Mouse (Mus musculus) myocyte (in vitro differentiated cells): ENCODE measurements around the gene Kpna6. TPM values are rescaled to one million over a fixed set of nuclear protein-coding genes. Genes with fewer than 3 reads are reported as not detected.

Experiments
- H3K27me3 ChIP-seq: one replicate; pipeline ENCODE4 v1.6.1; 2011; ENCODE audit not compliant: control insufficient read depth, insufficient read depth, insufficient read length
- H3K36me3 ChIP-seq: one replicate; pipeline ENCODE4 v1.6.1; 2011; ENCODE audit not compliant: control insufficient read depth, insufficient read depth
- H3K4me2 ChIP-seq: one replicate; pipeline ENCODE4 v1.6.1; 2011; ENCODE audit warnings: low read depth, control low read depth
- H3K4me3 ChIP-seq: one replicate; pipeline ENCODE4 v1.5.1; 2011; ENCODE audit warnings: mild to moderate bottlenecking, control low read depth, moderate library complexity
- H3K79me2 ChIP-seq: one replicate; pipeline ENCODE4 v1.6.1; 2011; ENCODE audit not compliant: control insufficient read depth, insufficient read depth
- H3ac ChIP-seq: one replicate; pipeline ENCODE4 v1.6.1; 2011; ENCODE audit not compliant: control insufficient read depth, insufficient read length
- CEBPB ChIP-seq: IDR thresholded peaks from 2 replicates; pipeline ENCODE4 v1.6.1; 2011; ENCODE audit warnings: mild to moderate bottlenecking, moderate library complexity; ENCODE audit not compliant: poor library complexity, insufficient read depth, severe bottlenecking
- E2F4 ChIP-seq: IDR thresholded peaks from one replicate; pipeline ENCODE4 v1.6.1; 2011; ENCODE audit warnings: mild to moderate bottlenecking, control low read depth, moderate library complexity; ENCODE audit not compliant: insufficient read depth
- MAX ChIP-seq: IDR thresholded peaks from one replicate; pipeline ENCODE4 v1.6.1; 2011; ENCODE audit warnings: low read depth, mild to moderate bottlenecking, control low read depth
- MYOD1 ChIP-seq, 3 experiments: IDR thresholded peaks; one replicate each; pipeline ENCODE4 v1.6.1; 2011; ENCODE audit warnings: control low read depth in 2 of 3, low read depth in 2 of 3, mild to moderate bottlenecking in 2 of 3, moderate library complexity in 1 of 3; ENCODE audit not compliant: insufficient read length in 2 of 3, control insufficient read depth in 1 of 3
- MYOG ChIP-seq, 3 experiments: IDR thresholded peaks; one replicate each; pipeline ENCODE4 v1.6.1; 2011; ENCODE audit warnings: control low read depth in 2 of 3, low read depth in 2 of 3, mild to moderate bottlenecking in 2 of 3; ENCODE audit not compliant: insufficient read length in 2 of 3, control insufficient read depth in 1 of 3, insufficient read depth in 1 of 3
- POLR2A ChIP-seq: IDR thresholded peaks from one replicate; pipeline ENCODE4 v1.6.1; 2011; ENCODE audit warnings: low read depth, mild to moderate bottlenecking, control low read depth, moderate library complexity; ENCODE audit not compliant: insufficient read length
- POLR2AphosphoS2 ChIP-seq: IDR thresholded peaks from one replicate; pipeline ENCODE4 v1.6.1; 2011; ENCODE audit warnings: low read depth, control low read depth; ENCODE audit not compliant: insufficient read length
- REST ChIP-seq: IDR thresholded peaks from one replicate; pipeline ENCODE4 v1.6.1; 2011; ENCODE audit warnings: mild to moderate bottlenecking, control low read depth, moderate library complexity; ENCODE audit not compliant: insufficient read depth, insufficient read length
- SRF ChIP-seq: IDR thresholded peaks from one replicate; pipeline ENCODE4 v1.6.1; 2011; ENCODE audit warnings: low read depth; ENCODE audit not compliant: control insufficient read depth, insufficient read length
- TCF12 ChIP-seq: IDR thresholded peaks from one replicate; pipeline ENCODE4 v1.6.1; 2011; ENCODE audit warnings: mild to moderate bottlenecking, control low read depth; ENCODE audit not compliant: poor library complexity, insufficient read depth, severe bottlenecking
- TCF3 ChIP-seq: IDR thresholded peaks from one replicate; pipeline ENCODE4 v1.6.1; 2011; ENCODE audit warnings: low read depth, control low read depth; ENCODE audit not compliant: insufficient read length
- USF1 ChIP-seq: IDR thresholded peaks from one replicate; pipeline ENCODE4 v1.6.1; 2011; ENCODE audit warnings: low read depth, mild to moderate bottlenecking, control low read depth, moderate library complexity
- polyA plus RNA-seq: library from polyadenylated mRNA; unstranded; fragments of >200 nt; fragmentation: generic; extraction: Trizol; gene quantifications from one replicate; pipeline ENCODE4 v1.2.1, GENCODE M21; 2012; ENCODE audit warnings: missing spikeins

Gene Kpna6
- polyA plus RNA-seq, 1 experiment = 32.2 TPM

DNA sequence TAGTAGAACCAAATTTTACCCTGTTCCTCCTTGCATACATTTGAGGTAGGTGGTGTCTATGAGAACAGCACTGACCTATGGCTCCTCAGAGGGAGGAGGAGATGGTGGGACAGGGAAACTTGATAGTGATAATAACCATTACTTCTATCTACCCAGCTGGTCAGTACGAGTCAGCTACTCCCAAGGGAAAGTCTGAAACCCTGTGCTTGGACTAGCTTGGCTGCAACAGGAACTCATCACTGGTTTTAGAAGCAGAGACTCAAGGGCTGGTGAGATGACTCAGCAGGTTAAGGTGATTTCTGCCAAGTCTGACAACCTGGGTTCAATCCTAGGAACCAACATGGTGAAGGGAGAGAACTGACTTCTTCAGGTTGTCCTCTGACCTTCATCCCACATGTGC, 23.9 kb downstream of the Kpna6 start:
- peaks cover 61% of the 10 kb centered on the region for H3K36me3 ChIP-seq
- H3K79me2 ChIP-seq = no peaks in the 10 kb centered on the region
- no peak overlapping the region for H3ac ChIP-seq
- no peaks in the 10 kb centered on the region for H3K27me3 ChIP-seq
- H3K4me3 ChIP-seq = no peak overlapping the region
- no peak overlapping the region for H3K4me2 ChIP-seq
- no peak for TF ChIP-seq USF1
- no peak for TF ChIP-seq CEBPB
- TF ChIP-seq MYOG (IDR thresholded peaks at IDR 0.05; ENCODE audit: control insufficient read depth in 1 of 3, insufficient read depth in 1 of 3, insufficient read length in 2 of 3, low read depth in 2 of 3) = no peak
- no peak for TF ChIP-seq POLR2AphosphoS2
- no peak for TF ChIP-seq POLR2A
- no peak for TF ChIP-seq TCF12
- TF ChIP-seq MAX = no peak
- TF ChIP-seq SRF = no peak

DNA sequence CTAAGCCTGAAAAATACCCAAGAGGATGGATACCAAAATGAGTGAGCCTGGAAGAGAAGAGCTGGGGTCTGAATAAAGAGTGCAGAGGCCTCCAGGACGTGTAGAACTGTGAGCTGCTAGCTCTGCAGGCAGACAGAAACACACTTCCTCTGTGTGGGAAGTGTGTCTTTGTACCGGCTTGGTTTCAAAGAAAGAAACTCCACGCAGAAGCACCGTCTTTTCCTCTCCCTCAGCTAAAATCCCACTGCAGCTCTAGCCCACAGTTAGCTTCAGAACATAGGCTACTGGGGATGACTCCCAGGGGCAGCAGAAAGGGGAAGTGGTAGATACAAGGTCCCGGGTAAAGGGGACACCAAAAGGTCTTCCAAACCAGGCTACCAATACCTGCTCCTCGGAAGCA, 27.4 kb downstream of the Kpna6 start:
- Histone ChIP-seq H3K4me3 (no peak overlapping the region), H3K27me3 (no peaks in the 10 kb centered on the region), H3K36me3 (peaks cover 30% of the 10 kb centered on the region), H3ac (no peak overlapping the region), H3K4me2 (no peak overlapping the region), H3K79me2 (peaks cover 2% of the 10 kb centered on the region)
- TF ChIP-seq CEBPB (no peak), TCF3 (no peak), MYOD1 (IDR thresholded peaks at IDR 0.05; ENCODE audit: control insufficient read depth in 1 of 3, insufficient read length in 2 of 3, low read depth in 2 of 3) (no peak), POLR2A (no peak), REST (no peak), E2F4 (no peak), MAX (no peak), USF1 (no peak), TCF12 (no peak)

DNA sequence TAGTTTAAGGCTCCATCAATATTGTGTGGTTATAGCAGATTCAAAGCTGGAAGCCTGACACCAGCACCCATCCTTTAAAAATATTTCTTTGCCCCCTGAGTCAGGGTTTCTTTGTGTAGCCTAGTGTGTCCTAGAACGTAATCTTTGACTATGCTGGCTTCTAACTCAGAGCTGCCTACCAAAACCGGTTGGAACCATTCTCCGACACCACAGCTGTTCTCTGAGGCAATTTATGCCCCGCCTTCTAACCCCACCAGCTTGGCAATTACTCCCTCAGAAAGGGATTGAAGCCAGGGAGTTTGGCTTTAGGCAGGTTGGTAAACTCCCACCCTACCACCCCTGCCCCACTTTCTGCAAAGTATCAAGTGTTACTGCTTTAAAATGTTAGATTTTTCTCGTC, 30.8 kb downstream of the Kpna6 start:
- Histone ChIP-seq H3K36me3 (peaks cover 10% of the 10 kb centered on the region), H3K79me2 (peaks cover 25% of the 10 kb centered on the region), H3K4me3 (peak overlapping the region; percentile 54), H3K4me2 (peak overlapping the region; percentile 86), H3ac (no peak overlapping the region), H3K27me3 (no peaks in the 10 kb centered on the region)
- TF ChIP-seq TCF3 (no peak), MAX (no peak), MYOG (IDR thresholded peaks at IDR 0.05; ENCODE audit: control insufficient read depth in 1 of 3, insufficient read depth in 1 of 3, insufficient read length in 2 of 3, low read depth in 2 of 3) (peak in 2 of 3 experiments; percentile 57 to 68), TCF12 (no peak), POLR2AphosphoS2 (no peak), E2F4 (no peak), CEBPB (no peak), MYOD1 (IDR thresholded peaks at IDR 0.05; ENCODE audit: control insufficient read depth in 1 of 3, insufficient read length in 2 of 3, low read depth in 2 of 3) (peak in 2 of 3 experiments; percentile 37 to 67), SRF (no peak), REST (no peak)

DNA sequence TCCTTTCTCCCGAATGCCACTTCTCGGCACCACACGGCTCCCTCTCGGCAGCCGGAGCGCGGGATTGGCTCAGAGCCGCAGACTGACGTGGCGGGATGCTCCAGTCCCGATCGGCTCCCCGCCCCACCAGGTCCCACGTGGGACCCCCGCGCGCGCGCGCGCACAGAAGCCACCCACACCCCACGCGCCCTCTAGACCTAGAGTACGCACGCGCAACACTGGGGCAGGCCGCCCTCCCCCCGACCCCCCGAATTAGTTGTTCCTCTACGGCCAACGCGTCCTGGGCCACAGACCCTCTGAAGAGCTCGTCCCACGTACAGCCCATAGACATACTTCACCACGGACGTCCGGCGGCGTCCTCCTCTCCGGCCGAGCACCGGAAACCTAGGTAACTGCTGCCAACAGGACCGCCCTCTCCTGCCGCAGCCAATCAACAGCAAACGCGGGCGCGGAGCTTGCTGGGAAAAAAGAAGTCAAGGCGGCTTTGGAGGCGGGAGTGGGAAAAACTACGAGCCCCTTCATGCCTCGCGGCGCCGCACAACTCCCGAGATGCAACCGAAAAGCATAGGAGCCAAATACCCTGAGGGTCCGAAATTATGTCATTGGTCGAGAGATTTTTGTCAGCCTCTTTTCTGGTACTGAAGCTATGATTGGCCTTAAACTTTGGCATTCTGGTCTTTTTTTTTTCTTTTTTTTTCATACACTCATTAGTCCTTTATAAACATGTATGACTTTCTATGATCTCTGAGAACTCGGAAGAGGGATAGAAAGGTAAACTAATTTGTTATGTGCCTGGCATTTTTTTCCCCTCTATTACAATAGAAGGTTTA, 31.7 kb downstream of the Kpna6 start, which contains the start of gene Txlna:
Txlna (minus strand) TSS at position 428 of the 830 bp plus-strand sequence.
- H3K36me3 ChIP-seq = peaks cover 19% of the 10 kb centered on the region
- TF ChIP-seq CEBPB = no peak
- TF ChIP-seq USF1 = peak; percentile 37
- peak in 1 of 3 experiments; percentile 19 for TF ChIP-seq MYOD1 (IDR thresholded peaks at IDR 0.05; ENCODE audit: control insufficient read depth in 1 of 3, insufficient read length in 2 of 3, low read depth in 2 of 3)
- TF ChIP-seq POLR2A = peak; percentile 71
- peak; percentile 78 for TF ChIP-seq POLR2AphosphoS2
- peak; percentile 68 for TF ChIP-seq E2F4
- TF ChIP-seq SRF = peak; percentile 42
- TF ChIP-seq TCF12 = no peak
- H3ac ChIP-seq = peak within 1 kb of the TSS; percentile 14
- peak within 1 kb of the TSS; percentile 86 for H3K4me2 ChIP-seq
- peaks cover 25% of the 10 kb centered on the region for H3K79me2 ChIP-seq
- no peaks in the 10 kb centered on the region for H3K27me3 ChIP-seq
- H3K4me3 ChIP-seq = peak within 1 kb of the TSS; percentile 54

DNA sequence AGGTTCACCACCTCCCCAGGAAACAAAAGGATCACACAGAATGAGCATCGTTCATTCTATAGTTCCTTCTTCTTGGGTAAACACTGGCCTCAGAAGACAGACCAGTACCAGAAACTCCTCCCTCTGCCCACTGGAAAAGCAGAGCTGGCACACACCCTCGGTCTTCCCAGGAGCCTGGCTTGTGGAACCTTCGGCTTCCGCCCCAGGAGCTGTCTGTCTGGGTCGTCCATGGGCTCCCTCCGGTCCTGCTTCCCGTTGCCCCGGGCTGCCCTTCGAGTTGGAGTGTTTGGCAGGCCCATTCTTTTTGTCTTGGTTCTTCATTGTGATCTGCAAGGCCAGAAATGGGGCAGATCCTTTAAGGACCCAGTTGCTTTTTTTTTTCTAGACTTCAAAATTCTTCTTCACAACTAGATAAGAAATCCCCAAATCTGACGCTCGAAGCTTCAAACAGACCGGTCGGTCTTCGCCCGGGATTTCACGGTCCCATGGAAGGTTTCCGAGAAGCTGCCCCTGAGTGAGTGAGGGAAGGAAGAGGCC, 32.4 kb downstream of the Kpna6 start:
- Histone ChIP-seq H3K79me2 (peaks cover 25% of the 10 kb centered on the region), H3K27me3 (no peaks in the 10 kb centered on the region), H3ac (peak overlapping the region; percentile 14), H3K4me3 (peak overlapping the region; percentile 54), H3K4me2 (peak overlapping the region; percentile 82), H3K36me3 (peaks cover 24% of the 10 kb centered on the region)
- no peak for TF ChIP-seq CEBPB
- TF ChIP-seq E2F4 = no peak
- no peak for TF ChIP-seq MYOD1 (IDR thresholded peaks at IDR 0.05; ENCODE audit: control insufficient read depth in 1 of 3, insufficient read length in 2 of 3, low read depth in 2 of 3)
- no peak for TF ChIP-seq USF1
- no peak for TF ChIP-seq MAX
- TF ChIP-seq TCF3 = no peak
- TF ChIP-seq REST = no peak
- TF ChIP-seq MYOG (IDR thresholded peaks at IDR 0.05; ENCODE audit: control insufficient read depth in 1 of 3, insufficient read depth in 1 of 3, insufficient read length in 2 of 3, low read depth in 2 of 3) = no peak
- TF ChIP-seq SRF = no peak
- TF ChIP-seq TCF12 = no peak
- TF ChIP-seq POLR2AphosphoS2 = no peak
